Mouse (Mus musculus) effector memory CD4-positive, alpha-beta T cell, adult 7 months (primary cell): ENCODE results near the gene Gm8922. TPM values are rescaled to one million over a fixed set of nuclear protein-coding genes. Genes with fewer than 3 reads are reported as not detected.

Experiments used
- polyA plus RNA-seq: library from polyadenylated mRNA; unstranded; fragments of 100-300 nt; shearing (Covaris generic); gene quantifications from one replicate; pipeline ENCODE4 v1.2.1, GENCODE M21; 2017

Gm8922 gene
- 1.3 TPM for polyA plus RNA-seq

GRCm38 (mm10) chr5:11681659-11682058, at the start of gene Gm8922:
Gm8922 (plus strand) TSS chr5:11681959.

Other genes starting within 250 kb of the Gm8922 start
- gene Gm8906, start 179.3 kb upstream of the Gm8922 start, polyA plus RNA-seq, result not detected
- gene Gm6460, start 87.0 kb upstream of the Gm8922 start, polyA plus RNA-seq, result not detected
- gene Gm8926, start 88.6 kb downstream of the Gm8922 start, polyA plus RNA-seq, result 2.3 TPM
- not detected for gene Gm6465, start 163.6 kb downstream of the Gm8922 start, polyA plus RNA-seq
- gene 4933402N22Rik, start 236.1 kb downstream of the Gm8922 start, polyA plus RNA-seq, result not detected